Comparison of ENCODE assay signal across 8 mouse cellular contexts in genomic region chr2:35508597-35509342, GRCm38 (mm10). TPM values are rescaled to one million over a fixed set of nuclear protein-coding genes. Genes with fewer than 3 reads are reported as not detected.
DNase-seq lines count a peak whose midpoint lies in the region; ATAC-seq lines count a peak whose summit lies in the region.

No protein-coding gene starts in this region.

- no peaks in the 10 kb centered on the region for H3K27me3 ChIP-seq in midbrain, embryonic 14.5 days (ENCODE audit: control insufficient read depth, insufficient read depth, low read length)
- H3K27me3 ChIP-seq in midbrain, embryonic 11.5 days (ENCODE audit: control insufficient read depth, insufficient read depth, low read length): no peaks in the 10 kb centered on the region
- H3K27me3 ChIP-seq in neural tube, embryonic 14.5 days (ENCODE audit: control insufficient read depth, insufficient read depth, low read length): no peaks in the 10 kb centered on the region

- intact Hi-C loops in heart, postnatal 36 days (cut with DNase I): loop anchor here (2.0 kb wide), 1 partner anchor 76 kb away; no protein-coding TSS in a partner anchor

- no peaks in the 10 kb centered on the region for H3K36me3 ChIP-seq in midbrain, embryonic 14.5 days (ENCODE audit: control insufficient read depth, insufficient read depth, low read length)
- H3K36me3 ChIP-seq in midbrain, embryonic 11.5 days (ENCODE audit: control insufficient read depth, insufficient read depth, low read length): no peaks in the 10 kb centered on the region
- H3K36me3 ChIP-seq in neural tube, embryonic 14.5 days (ENCODE audit: control insufficient read depth, insufficient read depth, low read length): no peaks in the 10 kb centered on the region

- no peak overlapping the region for H3K9ac ChIP-seq in midbrain, embryonic 14.5 days (replicated peaks; ENCODE audit: low read length)
- no peak overlapping the region for H3K9ac ChIP-seq in midbrain, embryonic 11.5 days (ENCODE audit: low read length)
- H3K9ac ChIP-seq in neural tube, embryonic 14.5 days (replicated peaks; ENCODE audit: low read depth, low read length): no peak overlapping the region

- H3K27ac ChIP-seq in midbrain, embryonic 14.5 days (replicated peaks; ENCODE audit: low read depth, low read length): no peak overlapping the region
- no peak overlapping the region for H3K27ac ChIP-seq in midbrain, embryonic 11.5 days (ENCODE audit: low read depth, low read length)
- peak overlapping the region; percentile 44 for H3K27ac ChIP-seq in neural tube, embryonic 14.5 days (ENCODE audit: low read depth, low read length)

- no peak overlapping the region for H3K4me3 ChIP-seq in midbrain, embryonic 14.5 days (replicated peaks; ENCODE audit: low read depth, low read length)
- H3K4me3 ChIP-seq in midbrain, embryonic 11.5 days (ENCODE audit: low read depth, low read length): no peak overlapping the region
- no peak overlapping the region for H3K4me3 ChIP-seq in neural tube, embryonic 14.5 days (ENCODE audit: low read depth, low read length)

- peak; percentile 43 for DNase-seq in midbrain, embryonic 14.5 days
- DNase-seq in midbrain, embryonic 11.5 days (ENCODE audit: low spot score, missing footprints): no peak
- peak; percentile 47 to 70 for DNase-seq in frontal cortex, postnatal 10 days (ENCODE audit: low spot score in 2 of 2)
- DNase-seq in heart, postnatal 36 days: peak; percentile 65 to 68
- peak; percentile 55 to 80 for DNase-seq in left cerebral cortex, adult 18-20 months (ENCODE audit: low spot score in 2 of 2)
- DNase-seq in urinary bladder, postnatal 14 days (ENCODE audit: low spot score): no peak

- H3K4me2 ChIP-seq in midbrain, embryonic 14.5 days (ENCODE audit: low read length): no peak overlapping the region
- no peak overlapping the region for H3K4me2 ChIP-seq in midbrain, embryonic 11.5 days
- no peak overlapping the region for H3K4me2 ChIP-seq in neural tube, embryonic 14.5 days (ENCODE audit: low read depth, low read length)

- H3K4me1 ChIP-seq in midbrain, embryonic 14.5 days (ENCODE audit: control insufficient read depth, insufficient read depth, low read length): peaks cover 5% of the 10 kb centered on the region; the same call in 1 of the 2 replicates
- no peaks in the 10 kb centered on the region for H3K4me1 ChIP-seq in midbrain, embryonic 11.5 days (ENCODE audit: control insufficient read depth, insufficient read depth, low read length)
- H3K4me1 ChIP-seq in neural tube, embryonic 14.5 days (ENCODE audit: control insufficient read depth, insufficient read depth, low read length): peaks cover 4% of the 10 kb centered on the region

- ATAC-seq in midbrain, embryonic 14.5 days (ENCODE audit: low FRiP score, low TSS enrichment): no peak
- no peak for ATAC-seq in midbrain, embryonic 11.5 days (ENCODE audit: low FRiP score)
- no peak for ATAC-seq in neural tube, embryonic 14.5 days (ENCODE audit: low read depth)
- ATAC-seq in erythroblast, adult 5-6 weeks (replicated peaks; ENCODE audit: low FRiP score, poor library complexity, severe bottlenecking): no peak

- no peaks in the 10 kb centered on the region for H3K9me3 ChIP-seq in midbrain, embryonic 14.5 days (ENCODE audit: control insufficient read depth, low read length)
- no peaks in the 10 kb centered on the region for H3K9me3 ChIP-seq in midbrain, embryonic 11.5 days (ENCODE audit: control insufficient read depth, low read length)
- H3K9me3 ChIP-seq in neural tube, embryonic 14.5 days (ENCODE audit: control insufficient read depth, low read length): no peaks in the 10 kb centered on the region

- WGBS in midbrain, embryonic 14.5 days: 50% methylated on average over 10 of the region's 10 CpGs
- 66% methylated on average over 10 of the region's 10 CpGs for WGBS in midbrain, embryonic 11.5 days
- WGBS in neural tube, embryonic 14.5 days: 38% methylated on average over 10 of the region's 10 CpGs

RNA-seq across cellular contexts. Expression of gene Ggta1, which starts 45.7 kb away (rescaled TPM):
- polyA plus RNA-seq in midbrain, embryonic 14.5 days (2014; fragmentation: Nextera tagmentation; extraction: Ambion mirVana): 2.8 and 5.6 TPM in 2 replicates
- polyA plus RNA-seq in midbrain, embryonic 11.5 days (2014; fragmentation: Nextera tagmentation; extraction: Ambion mirVana): 6.3 TPM in 2 replicates
- total RNA-seq in heart, postnatal 36 days (2021): 10 to 100 TPM; 19.0 to 22.5 TPM
- total RNA-seq in left cerebral cortex, adult 18-20 months (2021): 1 to 10 TPM; 3.3 to 3.6 TPM
- 5.3 and 8.9 TPM in 2 replicates for polyA plus RNA-seq in neural tube, embryonic 14.5 days (2014; fragmentation: Nextera tagmentation; extraction: Ambion mirVana)
- total RNA-seq in erythroblast, adult 5-6 weeks (2015; ENCODE audit: low replicate concordance): 7.9 and 9.8 TPM in 2 replicates
- total RNA-seq in erythroblast, adult 5-6 weeks (2017; ENCODE audit: low replicate concordance): 18.4 and 20.8 TPM in 2 replicates

RNA-seq across cellular contexts. Expression of gene Dab2ip, which starts 49.3 kb away (rescaled TPM):
- 46.4 and 50.6 TPM in 2 replicates for polyA plus RNA-seq in midbrain, embryonic 14.5 days (2014; fragmentation: Nextera tagmentation; extraction: Ambion mirVana)
- 32.6 and 42.3 TPM in 2 replicates for polyA plus RNA-seq in midbrain, embryonic 11.5 days (2014; fragmentation: Nextera tagmentation; extraction: Ambion mirVana)
- total RNA-seq in heart, postnatal 36 days (2021): 10 to 100 TPM; 41.7 to 54.2 TPM
- 100 to 1,000 TPM; 133 to 135 TPM for total RNA-seq in left cerebral cortex, adult 18-20 months (2021)
- 48.5 and 54.1 TPM in 2 replicates for polyA plus RNA-seq in neural tube, embryonic 14.5 days (2014; fragmentation: Nextera tagmentation; extraction: Ambion mirVana)
- total RNA-seq in erythroblast, adult 5-6 weeks (2015; ENCODE audit: low replicate concordance): 0.19 and 2.3 TPM in 2 replicates
- total RNA-seq in erythroblast, adult 5-6 weeks (2017; ENCODE audit: low replicate concordance): 1.4 and 2.2 TPM in 2 replicates

Comparison
In these comparisons a context has a peak if more than half of its experiments do, and no peak if none do; other contexts are left out.
1. DNase-seq: peak in midbrain, embryonic 14.5 days (single experiment), frontal cortex, postnatal 10 days (2 of 2), heart, postnatal 36 days (2 of 2) and left cerebral cortex, adult 18-20 months (2 of 2); none in midbrain, embryonic 11.5 days (single experiment) and urinary bladder, postnatal 14 days (single experiment).
2. RNA of gene Dab2ip, which starts 49.3 kb away (total RNA-seq): 133 to 135 TPM in left cerebral cortex, adult 18-20 months and 41.7 to 54.2 TPM in heart, postnatal 36 days; 0.19 to 2.3 TPM in erythroblast, adult 5-6 weeks; every median in the first group is over 10 times any median in the second.